ENCODE assay signal across 8 mouse cellular contexts in genomic region chrX:12128165-12129083, GRCm38 (mm10). TPM values are rescaled to one million over a fixed set of nuclear protein-coding genes. Genes with fewer than 3 reads are reported as not detected.
A peak's percentile ranks its signal among the peaks of the same experiment; 100 is the strongest.
DNase-seq lines count a peak whose midpoint lies in the region; ATAC-seq and TF ChIP-seq lines count a peak whose summit lies in the region.

No protein-coding gene starts in this region.

- peak overlapping the region; percentile 63 for H3K4me2 ChIP-seq in forebrain, embryonic 12.5 days
- H3K4me2 ChIP-seq in hindbrain, embryonic 13.5 days = peak overlapping the region; percentile 59
- H3K4me2 ChIP-seq in liver, embryonic 14.5 days (ENCODE audit: low read depth) = peak overlapping the region; percentile 48
- H3K4me2 ChIP-seq in neural tube, embryonic 11.5 days (ENCODE audit: low read depth) = peak overlapping the region; percentile 65

- 6% methylated on average over 40 of the region's 72 CpGs for WGBS in forebrain, embryonic 12.5 days
- WGBS in hindbrain, embryonic 13.5 days = 4% methylated on average over 46 of the region's 72 CpGs
- 3% methylated on average over 52 of the region's 72 CpGs for WGBS in liver, embryonic 14.5 days (ENCODE audit: insufficient replicate concordance)
- WGBS in neural tube, embryonic 11.5 days = 2% methylated on average over 34 of the region's 72 CpGs

- no peak for TF ChIP-seq CTCF in liver, embryonic 14.5 days (IDR thresholded peaks at IDR 0.05; ENCODE audit: low read depth)

- peak overlapping the region; percentile 60 for H3K4me3 ChIP-seq in forebrain, embryonic 12.5 days (replicated peaks)
- peak overlapping the region; percentile 54 for H3K4me3 ChIP-seq in hindbrain, embryonic 13.5 days
- H3K4me3 ChIP-seq in liver, embryonic 14.5 days (ENCODE audit: insufficient read depth in 1 of 2, low read depth in 2 of 2, low read length in 2 of 2) = peak overlapping the region; percentile 47 to 50; a peak in 3 of 4 replicates
- H3K4me3 ChIP-seq in neural tube, embryonic 11.5 days (ENCODE audit: low read depth, low read length) = peak overlapping the region; percentile 51

- H3K36me3 ChIP-seq in forebrain, embryonic 12.5 days (replicated peaks) = no peaks in the 10 kb centered on the region
- no peaks in the 10 kb centered on the region for H3K36me3 ChIP-seq in hindbrain, embryonic 13.5 days
- H3K36me3 ChIP-seq in liver, embryonic 14.5 days (replicated peaks; ENCODE audit: control insufficient read depth, insufficient read depth, low read depth) = no peaks in the 10 kb centered on the region
- H3K36me3 ChIP-seq in neural tube, embryonic 11.5 days (ENCODE audit: control insufficient read depth, insufficient read depth, low read length) = no peaks in the 10 kb centered on the region

- peak overlapping the region; percentile 93 for H3K27ac ChIP-seq in forebrain, embryonic 12.5 days
- peak overlapping the region; percentile 95 for H3K27ac ChIP-seq in hindbrain, embryonic 13.5 days
- no peak overlapping the region for H3K27ac ChIP-seq in liver, embryonic 14.5 days
- peak overlapping the region; percentile 93 for H3K27ac ChIP-seq in neural tube, embryonic 11.5 days (ENCODE audit: low read depth, low read length)

- peak overlapping the region; percentile 78 for H3K9ac ChIP-seq in forebrain, embryonic 12.5 days
- peak overlapping the region; percentile 82 for H3K9ac ChIP-seq in hindbrain, embryonic 13.5 days
- H3K9ac ChIP-seq in liver, embryonic 14.5 days (replicated peaks) = no peak overlapping the region; the same call in 1 of the 2 replicates
- H3K9ac ChIP-seq in neural tube, embryonic 11.5 days (ENCODE audit: low read length) = peak overlapping the region; percentile 79

- peaks cover 56% of the 10 kb centered on the region for H3K4me1 ChIP-seq in forebrain, embryonic 12.5 days
- H3K4me1 ChIP-seq in hindbrain, embryonic 13.5 days (replicated peaks) = peaks cover 65% of the 10 kb centered on the region
- H3K4me1 ChIP-seq in liver, embryonic 14.5 days (replicated peaks; ENCODE audit: control insufficient read depth in 2 of 2, insufficient read depth in 2 of 2, low read length in 1 of 2) = peaks cover 0 to 7% of the 10 kb centered on the region in 2 experiments; a peak in 2 of 4 replicates
- H3K4me1 ChIP-seq in neural tube, embryonic 11.5 days (ENCODE audit: control insufficient read depth, insufficient read depth, low read length) = peaks cover 19% of the 10 kb centered on the region

- no peaks in the 10 kb centered on the region for H3K9me3 ChIP-seq in forebrain, embryonic 12.5 days
- H3K9me3 ChIP-seq in hindbrain, embryonic 13.5 days = no peaks in the 10 kb centered on the region
- no peaks in the 10 kb centered on the region for H3K9me3 ChIP-seq in liver, embryonic 14.5 days (ENCODE audit: control insufficient read depth, low read length)
- H3K9me3 ChIP-seq in neural tube, embryonic 11.5 days (ENCODE audit: control insufficient read depth, low read length) = no peaks in the 10 kb centered on the region

- no peak for TF ChIP-seq EP300 in liver, embryonic 14.5 days (IDR thresholded peaks at IDR 0.05; ENCODE audit: low read depth)

- peak; percentile 68 for ATAC-seq in forebrain, embryonic 12.5 days (ENCODE audit: low FRiP score)
- peak; percentile 75 for ATAC-seq in hindbrain, embryonic 13.5 days (ENCODE audit: low FRiP score)
- ATAC-seq in liver, embryonic 14.5 days (ENCODE audit: insufficient read depth) = 0 out of 2 replicates have a peak, but pooled peaks have one; percentile 15
- ATAC-seq in neural tube, embryonic 11.5 days (ENCODE audit: insufficient read depth, low FRiP score, low TSS enrichment) = peak; percentile 75

- H3K27me3 ChIP-seq in forebrain, embryonic 12.5 days = peaks cover 96% of the 10 kb centered on the region
- H3K27me3 ChIP-seq in hindbrain, embryonic 13.5 days = peaks cover 94% of the 10 kb centered on the region
- H3K27me3 ChIP-seq in liver, embryonic 14.5 days (ENCODE audit: control insufficient read depth, insufficient read depth, low read length) = peaks cover 71% of the 10 kb centered on the region
- peaks cover 63% of the 10 kb centered on the region for H3K27me3 ChIP-seq in neural tube, embryonic 11.5 days (ENCODE audit: control insufficient read depth, insufficient read depth, low read length)

- DNase-seq in cerebellum, postnatal 14 days = peak; percentile 33 to 53
- DNase-seq in cerebellum, adult 9-10 months = no peak
- DNase-seq in Muller cell, postnatal 12 days (ENCODE audit: inconsistent ontology term) = peak; percentile 81
- no peak for DNase-seq in liver, embryonic 14.5 days (ENCODE audit: low read depth in 3 of 3, low spot score in 3 of 3)
- DNase-seq in neural tube, embryonic 11.5 days (ENCODE audit: low spot score) = peak; percentile 82
- DNase-seq in layer of hippocampus, adult 9-10 months (ENCODE audit: low spot score) = no peak

RNA-seq across cellular contexts. Expression of gene Bcor, which starts 31.7 kb away (rescaled TPM):
- polyA plus RNA-seq in forebrain, embryonic 12.5 days (2016; fragmentation: Nextera tagmentation; extraction: Ambion mirVana) = 23.1 and 23.5 TPM in 2 replicates
- 17.8 and 18.1 TPM in 2 replicates for polyA plus RNA-seq in hindbrain, embryonic 13.5 days (2015; fragmentation: Nextera tagmentation; extraction: Ambion mirVana)
- polyA plus RNA-seq in liver, embryonic 14.5 days (2012; rRNA removed) = 3.5 and 4.6 TPM in 2 replicates
- polyA plus RNA-seq in liver, embryonic 14.5 days (2014; fragmentation: Nextera tagmentation; extraction: Ambion mirVana) = 4.7 TPM in 2 replicates
- 21.0 and 26.7 TPM in 2 replicates for polyA plus RNA-seq in neural tube, embryonic 11.5 days (2014; fragmentation: Nextera tagmentation; extraction: Ambion mirVana)

Comparison
In these comparisons a context has a peak if more than half of its experiments do, and no peak if none do; other contexts are left out.
1. DNase-seq: peak in cerebellum, postnatal 14 days (2 of 2), Muller cell, postnatal 12 days (single experiment) and neural tube, embryonic 11.5 days (single experiment); none in cerebellum, adult 9-10 months (single experiment), liver, embryonic 14.5 days (0 of 3) and layer of hippocampus, adult 9-10 months (single experiment).
2. ATAC-seq: peak in every context shown above with its lines; median percentile 75 in hindbrain, embryonic 13.5 days; 75 in neural tube, embryonic 11.5 days; 68 in forebrain, embryonic 12.5 days; 15 in liver, embryonic 14.5 days.
3. Peak in every context shown above with its lines, with median percentiles within 50 percentile points of each other: H3K4me2 ChIP-seq and H3K4me3 ChIP-seq.